In genomic region chr12:31897456-31897855, GRCm38 (mm10) we compare ENCODE assay signal across 16 mouse cellular contexts. TPM values are rescaled to one million over a fixed set of nuclear protein-coding genes. Genes with fewer than 3 reads are reported as not detected.
DNase-seq lines count a peak whose midpoint lies in the region; ATAC-seq and TF ChIP-seq lines count a peak whose summit lies in the region.
"Had no signal": no experiment of that assay in that cellular context is flagged by ENCODE, and none has a peak within 500 bp of the region (broad histone marks: within the 10 kb centered on the region; RNA-seq: fewer than 3 reads in every experiment).

No protein-coding gene starts in this region.

- H3K27me3 ChIP-seq in limb, embryonic 12.5 days: no peaks in the 10 kb centered on the region

- no peak for ATAC-seq in limb, embryonic 12.5 days (ENCODE audit: insufficient number of reproducible peaks, insufficient read depth, low FRiP score, low TSS enrichment, low read depth)
- ATAC-seq: intestine, postnatal 0 days had no signal

- WGBS in limb, embryonic 12.5 days: 65% methylated on average over 7 of the region's 7 CpGs

- peaks cover 24% of the 10 kb centered on the region for H3K4me1 ChIP-seq in limb, embryonic 12.5 days (replicated peaks)

- H3K36me3 ChIP-seq in limb, embryonic 12.5 days: peaks cover 4% of the 10 kb centered on the region; the same call in 1 of the 2 replicates

- no peaks in the 10 kb centered on the region for H3K9me3 ChIP-seq in limb, embryonic 12.5 days

- TF ChIP-seq CTCF in layer of hippocampus, adult 2 months (conservative IDR thresholded peaks at IDR 0.05): no peak

- H3K4me2 ChIP-seq in limb, embryonic 12.5 days: no peak overlapping the region
- H3K4me2 ChIP-seq: lung, embryonic 14.5 days had no signal

- DNase-seq in layer of hippocampus, adult 2 months (ENCODE audit: low spot score in 2 of 2): no peak
- DNase-seq in layer of hippocampus, adult 8-10 months (ENCODE audit: low spot score in 2 of 2): no peak
- peak; percentile 94 for DNase-seq in cerebellum, adult 11-12 months
- peak; percentile 93 for DNase-seq in cerebellum, adult 9-10 months
- DNase-seq in lung, postnatal 25 days (ENCODE audit: low spot score): no peak
- no peak for DNase-seq in kidney, adult 18-20 months
- no peak for DNase-seq in right cerebral cortex, postnatal 14 days
- DNase-seq: heart, adult 18-20 months; kidney, postnatal 25 days; liver; thymus, postnatal 36 days had no signal

- H3K27ac ChIP-seq in layer of hippocampus, adult 2 months: peak overlapping the region; percentile 82
- H3K27ac ChIP-seq in limb, embryonic 12.5 days: 0 out of 2 replicates have a peak overlapping the region, but pooled peaks have one; percentile 69
- H3K27ac ChIP-seq: stomach, postnatal 0 days had no signal

- no peak overlapping the region for H3K4me3 ChIP-seq in layer of hippocampus, adult 2 months
- no peak overlapping the region for H3K4me3 ChIP-seq in limb, embryonic 12.5 days (replicated peaks)
- H3K4me3 ChIP-seq: erythroblast, embryonic 14.5 days had no signal

- H3K9ac ChIP-seq in limb, embryonic 12.5 days (replicated peaks): no peak overlapping the region
- H3K9ac ChIP-seq: lung, embryonic 14.5 days had no signal

RNA-seq across cellular contexts. Expression of gene Hbp1, which starts 52.9 kb away (rescaled TPM):
- total RNA-seq in layer of hippocampus, adult 2 months (2021): 10 to 100 TPM; 26.4 to 28.8 TPM
- 10 to 100 TPM; 26.2 to 32.4 (median 31.0) TPM for total RNA-seq in layer of hippocampus, adult 8-10 months (2022)
- polyA plus RNA-seq in limb, embryonic 12.5 days (2016; fragmentation: Nextera tagmentation; extraction: Ambion mirVana): 133 and 134 TPM in 2 replicates

Comparison
In these comparisons a context has a peak if more than half of its experiments do, and no peak if none do; other contexts are left out.
1. DNase-seq: peak in cerebellum, adult 11-12 months (single experiment) and cerebellum, adult 9-10 months (single experiment); none in layer of hippocampus, adult 2 months (0 of 2), layer of hippocampus, adult 8-10 months (0 of 2), lung, postnatal 25 days (single experiment), kidney, adult 18-20 months (single experiment) and right cerebral cortex, postnatal 14 days (single experiment).